Mouse (Mus musculus) left cerebral cortex, postnatal 25 days (tissue): Measurements from ENCODE around the gene Ehd1. TPM values are rescaled to one million over a fixed set of nuclear protein-coding genes. Genes with fewer than 3 reads are reported as not detected.
"Not testable (repeated sequence)": the region's sequence is repeated elsewhere in the genome, so short reads cannot be mapped to it uniquely, and the experiment has no call there.

Experiments
- DNase-seq, 2 experiments: peaks; one replicate each; pipeline ENCODE4 v3.0.0; 2022; ENCODE audit warnings: low spot score in 2 of 2, mixed read lengths in 1 of 2
- intact Hi-C: fragments of 180-260 bp; cut with DNase I; formaldehyde crosslinking; loops from one replicate; pipeline ENCODE4 v1.15.1; 2025
- total RNA-seq, 2 experiments: library from RNA; stranded (reverse); gene quantifications; 2 replicates each; pipeline ENCODE4 v1.2.3; 2021

Ehd1 gene
- total RNA-seq, 2 experiments from 2014 or later = 35.9 to 40.3 TPM

DNA sequence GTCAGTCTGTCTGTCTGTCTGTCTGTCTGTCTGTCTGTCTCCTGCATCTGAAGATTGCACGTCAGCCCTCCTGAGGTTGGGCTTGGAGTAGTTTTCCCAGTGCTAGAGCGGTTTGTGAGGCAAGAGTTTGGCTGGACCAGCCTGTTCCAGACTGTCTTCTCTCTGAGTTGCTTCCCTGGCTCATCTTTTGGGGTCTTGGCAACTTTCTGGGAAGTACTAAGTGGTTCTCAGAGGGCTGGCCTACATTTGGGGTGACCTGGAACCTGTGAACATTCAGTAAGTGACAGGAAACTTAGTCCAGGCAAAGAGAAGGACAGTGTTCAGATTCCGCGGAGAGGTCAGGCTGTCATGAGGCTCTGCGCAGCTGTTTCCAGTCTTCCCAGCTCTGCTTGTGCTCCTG is 15.7 kb downstream of the Ehd1 start:
- no peak for DNase-seq
- intact Hi-C loops = no loop called here

- no peak for DNase-seq
- intact Hi-C loops = no loop called here
These were observed 17.8 kb downstream of the Ehd1 start for GRCm38 (mm10) chr19:6294301-6294700.

DNA sequence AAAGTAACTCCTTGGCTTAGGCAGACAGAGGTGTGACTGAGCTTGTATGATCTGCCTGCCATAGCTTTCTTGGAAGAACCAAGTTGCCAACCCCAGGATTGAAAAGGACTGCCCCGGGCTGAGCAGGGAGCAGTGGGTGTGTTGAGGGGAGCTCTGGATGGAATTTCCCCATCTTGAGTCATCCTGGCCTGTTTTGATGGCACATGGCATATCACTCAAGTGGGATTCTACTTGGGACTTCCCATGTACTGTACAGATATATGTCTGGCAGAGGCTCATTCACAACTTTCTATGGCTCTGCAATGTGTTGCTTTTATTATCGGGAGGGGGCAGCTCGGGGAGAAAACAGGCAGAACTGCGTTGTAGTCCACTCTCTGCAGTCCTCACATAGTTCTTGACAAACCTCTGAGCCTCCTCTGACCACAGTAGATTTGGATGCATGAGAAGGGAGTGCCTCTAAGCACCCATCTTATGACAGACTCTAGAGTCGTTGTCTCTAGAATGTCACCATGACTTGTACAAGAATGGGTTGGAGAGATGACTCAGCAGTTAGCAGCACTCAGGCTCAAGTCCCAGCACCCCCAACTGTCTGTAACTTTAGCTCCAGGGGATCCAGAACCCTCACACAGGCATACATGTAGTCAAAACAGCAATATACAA is 20.2 kb downstream of the Ehd1 start:
- intact Hi-C loops = no loop called here
- DNase-seq = no peak

DNA sequence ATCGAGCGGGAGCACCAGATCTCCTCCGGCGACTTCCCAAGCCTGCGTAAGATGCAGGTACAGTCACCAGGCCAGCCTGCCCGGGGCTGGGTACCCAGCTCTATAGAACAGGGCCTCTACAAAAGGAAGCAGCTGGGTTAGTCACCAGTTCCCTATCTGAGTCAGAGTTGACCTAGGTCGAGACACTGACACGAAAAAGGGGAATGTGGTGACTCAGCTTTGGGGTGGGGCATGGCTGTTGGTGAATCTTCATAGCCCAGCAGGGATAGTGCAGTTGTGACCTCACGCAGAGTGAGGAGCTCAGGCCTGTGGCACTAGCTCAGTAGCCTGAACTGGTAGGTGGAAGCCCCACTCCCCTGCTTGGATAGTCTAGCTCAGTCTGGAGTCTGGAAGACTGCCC is 21.1 kb downstream of the Ehd1 start:
- intact Hi-C loops = no loop called here
- DNase-seq = no peak

DNA sequence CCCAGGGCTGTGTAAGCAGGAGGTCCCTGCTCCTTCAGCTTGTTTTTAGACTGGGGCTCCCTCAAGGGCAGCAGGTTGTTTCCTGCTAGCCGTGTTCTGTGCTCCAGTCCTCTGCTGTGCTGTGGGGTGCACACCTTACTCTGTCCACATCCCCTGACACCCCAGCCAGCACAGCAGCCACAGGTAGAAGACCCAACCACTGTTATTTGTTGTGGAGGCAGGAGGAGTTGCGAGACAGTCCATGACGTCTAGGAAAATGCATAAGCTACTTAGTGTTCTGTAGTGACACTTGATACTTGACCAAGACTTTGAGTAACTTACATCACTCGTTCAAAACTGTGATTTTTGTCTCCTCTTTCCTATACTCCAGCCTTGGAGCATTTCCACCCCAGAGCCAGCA is 22.5 kb downstream of the Ehd1 start:
- intact Hi-C loops = no loop called here
- no peak for DNase-seq

GRCm38 (mm10) chr19:6299450-6300267 is 23.1 kb downstream of the Ehd1 start:
- no peak for DNase-seq
- intact Hi-C loops = no loop called here

DNA sequence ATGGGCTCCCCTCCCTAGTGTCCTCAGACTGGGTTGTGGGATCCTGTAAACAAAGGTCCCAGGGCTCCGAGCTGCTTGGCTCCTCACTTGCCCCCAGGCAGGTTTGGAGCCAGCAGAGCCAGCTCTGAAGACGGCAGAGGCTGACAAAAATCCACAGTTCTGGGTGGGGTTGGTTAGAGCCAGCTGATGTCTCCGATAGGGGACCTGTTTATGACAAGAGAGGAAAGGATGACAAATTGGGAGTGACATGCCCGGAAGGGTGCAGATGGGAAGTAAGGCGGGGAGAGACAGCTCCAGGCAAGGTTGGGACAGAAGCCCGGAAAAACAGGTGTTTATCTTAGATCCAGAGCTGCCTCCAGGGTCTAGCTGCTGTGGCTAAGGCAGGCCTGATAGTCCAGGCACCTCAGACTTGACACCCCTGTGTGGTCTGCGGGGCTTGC is 23.9 kb downstream of the Ehd1 start:
- intact Hi-C loops = no loop called here

GRCm38 (mm10) chr19:6302114-6302513 is 25.6 kb downstream of the Ehd1 start:
- DNase-seq = no peak
- intact Hi-C loops = no loop called here

More for the DNA sequence above, 23.9 kb downstream of the Ehd1 start:
- no peak for DNase-seq

- intact Hi-C loops = no loop called here
- DNase-seq = peak in 1 of 2 experiments; percentile 66
These were observed 26.0 kb downstream of the Ehd1 start for GRCm38 (mm10) chr19:6302522-6302921.

- intact Hi-C loops = no loop called here
- no peak for DNase-seq
These were observed 27.3 kb downstream of the Ehd1 start for GRCm38 (mm10) chr19:6303831-6304230.

GRCm38 (mm10) chr19:6304787-6305516 is 28.4 kb downstream of the Ehd1 start:
- intact Hi-C loops = loop anchor here (1.0 kb wide), 1 partner anchor 37 kb away; no protein-coding TSS in a partner anchor

DNA sequence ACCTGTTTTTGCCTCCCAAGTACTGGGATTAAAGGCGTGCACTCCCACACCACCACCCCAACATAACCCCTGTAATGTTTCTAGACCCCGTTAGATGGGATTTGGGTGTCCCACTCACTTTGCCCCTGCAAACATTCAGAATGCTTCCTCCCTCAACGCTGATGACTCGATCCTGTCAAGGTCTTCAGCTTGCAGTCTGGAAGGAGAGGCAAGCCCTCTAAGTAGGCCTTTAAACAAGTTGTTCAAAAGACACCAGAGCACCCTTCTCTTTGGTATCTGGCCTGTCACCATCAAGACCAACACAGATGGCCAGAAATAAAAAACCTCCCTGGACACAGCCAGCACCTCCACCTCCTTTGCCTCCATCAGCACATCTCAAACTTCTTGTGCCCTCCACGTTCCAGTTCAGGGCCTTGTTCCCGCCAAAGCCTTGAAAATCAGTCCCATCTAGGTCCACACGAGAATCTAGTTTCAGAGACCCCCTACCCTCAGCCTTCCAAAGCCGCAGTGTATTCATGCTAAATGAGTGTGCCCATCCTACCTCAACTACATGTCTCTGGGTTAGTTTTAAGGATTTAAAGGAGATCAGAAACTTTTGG is 29.1 kb downstream of the Ehd1 start:
- no peak for DNase-seq
- intact Hi-C loops = loop anchor here (1.0 kb wide), 1 partner anchor 37 kb away; no protein-coding TSS in a partner anchor

More at GRCm38 (mm10) chr19:6304787-6305516, 28.4 kb downstream of the Ehd1 start:
- peak; percentile 60 to 81 for DNase-seq

GRCm38 (mm10) chr19:6306137-6306551 is 29.6 kb downstream of the Ehd1 start, which contains the start of gene Cdc42bpg:
Gene Cdc42bpg, plus strand, starts transcription at chr19:6306456.
- DNase-seq = no peak
- intact Hi-C loops = no loop called here

DNA sequence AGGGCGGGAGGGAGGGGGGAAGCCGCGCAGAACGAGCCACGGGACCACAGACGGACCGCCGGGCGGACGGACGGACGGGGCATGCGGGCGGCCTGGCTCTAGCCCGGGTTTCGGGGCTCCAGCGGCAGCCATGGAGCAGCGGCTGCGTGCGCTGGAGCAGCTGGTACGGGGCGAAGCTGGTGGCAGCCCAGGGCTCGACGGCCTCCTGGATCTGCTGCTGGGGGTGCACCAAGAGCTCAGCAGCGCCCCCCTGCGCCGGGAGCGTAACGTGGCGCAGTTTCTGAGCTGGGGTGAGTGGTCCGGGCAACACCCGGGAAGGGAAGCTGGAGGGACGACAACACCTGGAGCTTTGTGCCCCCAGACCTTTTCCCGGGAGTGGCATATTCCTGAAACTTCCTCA is 30.1 kb downstream of the Ehd1 start:
- intact Hi-C loops = no loop called here

DNA sequence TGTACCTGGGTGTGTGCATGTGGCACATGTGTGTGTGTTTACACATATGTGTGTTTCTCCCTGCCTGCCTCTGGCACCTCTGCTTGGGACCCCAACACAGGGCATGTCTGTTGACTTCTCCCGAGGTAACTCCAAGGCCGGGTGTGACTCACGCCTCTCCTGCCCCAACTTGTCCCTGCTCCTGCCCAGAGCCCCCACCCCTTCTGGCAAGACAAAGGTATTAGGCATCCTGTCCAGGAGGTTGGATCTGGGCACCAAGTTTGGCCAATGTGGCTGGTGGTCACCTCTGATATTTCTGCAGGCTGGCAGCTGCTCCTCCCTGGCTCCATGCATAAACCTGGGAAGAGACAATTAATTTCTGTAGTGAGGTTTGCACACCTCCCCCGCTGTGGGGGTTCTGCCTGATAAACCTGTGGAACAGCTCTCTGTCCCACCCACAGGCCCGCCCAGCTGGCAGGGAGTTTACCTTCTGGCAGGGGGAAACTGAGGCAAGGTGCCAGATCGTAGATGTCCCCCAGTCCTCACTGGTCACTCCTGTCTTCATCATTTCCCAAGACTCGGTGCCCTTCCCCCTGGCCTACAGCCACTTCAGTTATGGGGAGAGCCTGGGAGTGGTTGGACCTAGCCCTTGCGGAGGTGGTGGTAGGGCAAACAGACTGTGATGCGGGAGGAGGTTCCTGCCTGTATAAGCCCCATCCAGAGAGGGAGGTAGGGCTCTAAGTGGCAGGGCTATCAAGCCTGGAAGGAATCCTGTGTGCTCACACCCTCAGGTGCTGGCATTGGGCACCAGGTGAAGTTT is 31.4 kb downstream of the Ehd1 start:
- intact Hi-C loops = no loop called here
- DNase-seq = no peak

More for the DNA sequence above, 30.1 kb downstream of the Ehd1 start:
- DNase-seq = peak in 1 of 2 experiments; percentile 18

GRCm38 (mm10) chr19:6310181-6310580 is 33.7 kb downstream of the Ehd1 start:
- DNase-seq = no peak
- intact Hi-C loops = no loop called here

- intact Hi-C loops, DNase-seq: not testable (repeated sequence)
These were observed 35.3 kb downstream of the Ehd1 start for GRCm38 (mm10) chr19:6311783-6312182.

- intact Hi-C loops = no loop called here
- no peak for DNase-seq
These were observed 37.3 kb downstream of the Ehd1 start for GRCm38 (mm10) chr19:6313796-6314195.

- intact Hi-C loops = no loop called here
These were observed 38.0 kb downstream of the Ehd1 start for GRCm38 (mm10) chr19:6314513-6314912.

More at GRCm38 (mm10) chr19:6314513-6314912, 38.0 kb downstream of the Ehd1 start:
- DNase-seq = no peak
